Mouse (Mus musculus) heart, embryonic 15.5 days (tissue): ENCODE measurements around the gene Ripor3. TPM values are rescaled to one million over a fixed set of nuclear protein-coding genes. Genes with fewer than 3 reads are reported as not detected.
A peak's percentile ranks its signal among the peaks of the same experiment; 100 is the strongest.

ENCODE experiments used
- ATAC-seq: fragments of 200-750 bp; cut with Nextera tagmentation; replicated peaks from 2 replicates; pipeline ENCODE4 v1.8.0; 2017; ENCODE audit warnings: low read depth, moderate TSS enrichment; ENCODE audit not compliant: insufficient number of reproducible peaks, insufficient read depth, low FRiP score
- H3K27ac ChIP-seq: fragments of 300-500 bp; sonication (generic); 2 replicates; pipeline ENCODE4 v1.5.1; 2015; ENCODE audit warnings: mild to moderate bottlenecking, inconsistent platforms
- H3K27me3 ChIP-seq: fragments of 300-500 bp; sonication (generic); 2 replicates; pipeline ENCODE4 v1.6.1; 2015; ENCODE audit warnings: inconsistent platforms
- H3K36me3 ChIP-seq: fragments of 300-500 bp; sonication (generic); 2 replicates; pipeline ENCODE4 v1.6.1; 2015; ENCODE audit warnings: mild to moderate bottlenecking, inconsistent platforms
- H3K4me1 ChIP-seq: fragments of 300-500 bp; sonication (generic); replicated peaks from 2 replicates; pipeline ENCODE4 v1.6.1; 2015; ENCODE audit warnings: inconsistent platforms
- H3K4me2 ChIP-seq: fragments of 300-500 bp; sonication (generic); 2 replicates; pipeline ENCODE4 v1.6.1; 2015; ENCODE audit warnings: inconsistent platforms, mild to moderate bottlenecking, moderate library complexity
- H3K4me3 ChIP-seq: fragments of 300-500 bp; sonication (generic); 2 replicates; pipeline ENCODE4 v1.5.1; 2015; ENCODE audit warnings: mild to moderate bottlenecking, inconsistent platforms
- H3K9ac ChIP-seq: fragments of 300-500 bp; sonication (generic); 2 replicates; pipeline ENCODE4 v1.6.1; 2015; ENCODE audit warnings: mild to moderate bottlenecking, inconsistent platforms
- H3K9me3 ChIP-seq: fragments of 300-500 bp; sonication (generic); replicated peaks from 2 replicates; pipeline ENCODE4 v1.6.1; 2016; ENCODE audit warnings: inconsistent platforms
- WGBS: fragments of 180-500 bp; shearing (Covaris S2); methylation state at CpG from one replicate; pipeline ENCODE4 v1.1.7; 2015; ENCODE audit warnings: mixed read lengths; 5-methylcytosine and 5-hydroxymethylcytosine counted together
- polyA plus RNA-seq: library from polyadenylated mRNA; unstranded; fragments of >200 nt; fragmentation: Nextera tagmentation; extraction: Ambion mirVana; gene quantifications from 2 replicates; pipeline ENCODE4 v1.2.1, GENCODE M21; 2015

Gene Ripor3
- polyA plus RNA-seq, 1 experiment from 2014 or later = 0.93 TPM

DNA sequence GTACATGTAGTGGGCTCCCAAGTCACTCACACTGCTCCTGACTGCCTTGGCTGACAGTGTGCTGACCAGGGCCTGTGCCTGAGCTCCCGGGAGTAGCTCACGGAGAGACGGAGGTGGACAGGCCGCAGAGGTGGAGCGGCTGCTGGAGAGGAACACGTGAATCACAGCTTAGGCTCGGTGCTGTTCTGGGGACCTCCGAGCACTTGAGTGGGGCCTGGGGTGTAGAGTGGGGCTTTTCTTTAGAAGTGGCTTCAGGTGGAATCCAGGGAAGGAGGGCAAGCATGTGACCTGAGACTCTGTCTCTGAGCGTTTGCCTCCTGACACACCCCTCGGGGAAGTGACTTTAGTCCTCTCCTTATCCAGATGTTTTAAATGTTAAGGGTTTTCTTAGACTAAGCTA is 56.6 kb downstream of the Ripor3 start:
- Histone ChIP-seq H3K36me3 (no peaks in the 10 kb centered on the region), H3K27me3 (no peaks in the 10 kb centered on the region), H3K4me1 (peaks cover 48% of the 10 kb centered on the region), H3K9me3 (no peaks in the 10 kb centered on the region), H3K27ac (no peak overlapping the region), H3K9ac (no peak overlapping the region), H3K4me3 (no peak overlapping the region), H3K4me2 (no peak overlapping the region)
- WGBS = 68% methylated on average over 10 of the region's 10 CpGs
- no peak for ATAC-seq

DNA sequence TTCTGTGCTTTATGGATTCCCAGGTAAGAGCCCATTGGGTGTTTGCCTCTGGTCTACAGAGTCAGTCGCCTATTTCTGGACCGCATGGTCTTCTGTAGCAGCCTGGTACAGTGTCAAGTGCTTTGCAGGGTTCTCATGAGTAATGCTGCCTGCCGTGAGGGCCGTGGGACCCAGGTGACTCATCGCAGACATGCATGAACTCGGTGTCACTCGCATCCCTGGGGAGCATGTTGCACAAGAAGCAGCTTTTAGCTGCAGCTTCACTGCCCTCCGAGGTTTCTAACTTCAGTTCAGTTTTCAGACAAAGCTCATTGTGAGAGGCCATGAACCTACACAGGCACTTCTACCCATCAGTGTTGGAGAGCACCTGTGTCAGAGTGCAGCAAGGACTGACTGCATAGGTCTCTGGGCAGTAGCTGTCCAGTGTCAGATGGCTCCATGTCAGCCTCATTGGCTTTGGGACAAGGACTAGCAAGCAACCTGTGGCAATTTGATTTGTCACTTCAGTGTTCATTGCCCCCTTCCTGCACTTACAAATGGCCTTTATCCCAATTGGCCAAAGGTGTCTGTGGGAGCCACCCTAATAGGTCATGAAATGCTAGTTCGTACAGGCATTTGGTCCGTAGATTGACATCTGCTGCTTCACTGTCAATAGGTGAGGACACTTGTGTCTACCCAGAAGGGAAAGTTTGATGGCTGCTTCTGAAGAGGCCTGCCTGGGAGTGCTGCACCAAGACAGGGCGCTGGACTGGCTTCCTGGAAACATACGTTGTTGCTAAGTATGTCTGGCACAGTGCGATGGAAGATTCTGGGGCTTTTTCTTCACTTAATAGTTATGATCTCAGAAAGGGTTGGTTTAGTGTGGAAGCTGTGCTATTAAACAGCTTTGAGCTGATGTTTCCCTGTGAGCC is 58.9 kb downstream of the Ripor3 start:
- H3K27me3 ChIP-seq = no peaks in the 10 kb centered on the region
- H3K4me1 ChIP-seq = peaks cover 47% of the 10 kb centered on the region
- ATAC-seq = no peak
- 74% methylated on average over 13 of the region's 13 CpGs for WGBS
- H3K9me3 ChIP-seq = no peaks in the 10 kb centered on the region
- no peak overlapping the region for H3K4me2 ChIP-seq
- H3K27ac ChIP-seq = no peak overlapping the region
- H3K9ac ChIP-seq = no peak overlapping the region
- H3K4me3 ChIP-seq = no peak overlapping the region
- H3K36me3 ChIP-seq = no peaks in the 10 kb centered on the region

DNA sequence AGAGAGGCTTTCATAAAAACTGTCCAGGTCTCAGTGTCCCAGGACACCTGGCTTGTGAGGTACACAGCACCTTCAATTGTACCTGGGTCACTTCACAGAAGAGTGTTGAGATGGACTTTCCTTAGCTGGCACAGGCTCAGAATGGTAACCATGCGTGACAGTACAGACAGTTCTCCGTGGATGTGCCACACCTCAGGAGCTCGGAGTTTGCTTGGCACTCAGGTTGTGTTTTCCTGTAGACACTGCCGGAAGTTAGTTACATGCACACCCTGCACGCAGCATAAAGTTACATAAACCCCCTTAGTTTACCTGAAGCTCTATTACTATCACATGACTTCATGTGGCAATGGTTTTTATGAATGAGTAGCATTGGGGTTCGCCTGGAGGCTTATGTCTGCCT is 59.7 kb downstream of the Ripor3 start:
- Histone ChIP-seq H3K4me2 (no peak overlapping the region), H3K36me3 (no peaks in the 10 kb centered on the region), H3K4me1 (peaks cover 47% of the 10 kb centered on the region), H3K9ac (no peak overlapping the region), H3K4me3 (no peak overlapping the region), H3K9me3 (no peaks in the 10 kb centered on the region), H3K27ac (no peak overlapping the region), H3K27me3 (no peaks in the 10 kb centered on the region)
- no peak for ATAC-seq
- WGBS = 87% methylated on average over 6 of the region's 6 CpGs

GRCm38 (mm10) chr2:167949808-167950207 is 60.6 kb downstream of the Ripor3 start:
- WGBS = 63% methylated on average over 2 of the region's 2 CpGs
- no peaks in the 10 kb centered on the region for H3K9me3 ChIP-seq
- peak overlapping the region; percentile 53 for H3K27ac ChIP-seq
- H3K27me3 ChIP-seq = no peaks in the 10 kb centered on the region
- no peak overlapping the region for H3K9ac ChIP-seq
- H3K36me3 ChIP-seq = no peaks in the 10 kb centered on the region
- H3K4me1 ChIP-seq = peaks cover 52% of the 10 kb centered on the region
- no peak overlapping the region for H3K4me2 ChIP-seq
- no peak for ATAC-seq
- H3K4me3 ChIP-seq = no peak overlapping the region

DNA sequence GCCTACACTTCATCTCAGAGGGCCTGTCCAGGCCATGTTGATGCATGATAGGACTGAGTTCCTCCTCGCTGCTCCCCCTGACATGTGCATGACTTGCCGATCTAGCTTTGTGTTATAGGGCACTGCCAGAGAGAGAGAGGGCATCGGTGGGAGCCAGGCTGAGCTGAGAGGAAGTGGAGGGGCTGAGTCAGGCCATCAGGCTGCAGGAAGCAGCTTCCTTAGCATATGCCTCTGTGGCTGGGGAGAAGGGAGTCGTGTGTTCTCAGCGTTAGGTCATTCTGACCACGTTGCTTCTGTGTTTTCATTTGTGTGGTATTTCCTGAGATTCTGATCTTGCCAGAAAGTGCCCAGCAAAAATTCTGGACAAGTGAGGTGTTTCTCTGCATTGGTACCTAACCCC is 61.2 kb downstream of the Ripor3 start:
- no peak overlapping the region for H3K4me3 ChIP-seq
- ATAC-seq = peak; percentile 48; the same call in 1 of the 2 replicates
- no peak overlapping the region; the same call in 1 of the 2 replicates for H3K9ac ChIP-seq
- 43% methylated on average over 6 of the region's 6 CpGs for WGBS
- no peak overlapping the region for H3K4me2 ChIP-seq
- no peaks in the 10 kb centered on the region for H3K27me3 ChIP-seq
- peak overlapping the region; percentile 53 for H3K27ac ChIP-seq
- no peaks in the 10 kb centered on the region for H3K9me3 ChIP-seq
- H3K4me1 ChIP-seq = peaks cover 52% of the 10 kb centered on the region
- H3K36me3 ChIP-seq = no peaks in the 10 kb centered on the region

DNA sequence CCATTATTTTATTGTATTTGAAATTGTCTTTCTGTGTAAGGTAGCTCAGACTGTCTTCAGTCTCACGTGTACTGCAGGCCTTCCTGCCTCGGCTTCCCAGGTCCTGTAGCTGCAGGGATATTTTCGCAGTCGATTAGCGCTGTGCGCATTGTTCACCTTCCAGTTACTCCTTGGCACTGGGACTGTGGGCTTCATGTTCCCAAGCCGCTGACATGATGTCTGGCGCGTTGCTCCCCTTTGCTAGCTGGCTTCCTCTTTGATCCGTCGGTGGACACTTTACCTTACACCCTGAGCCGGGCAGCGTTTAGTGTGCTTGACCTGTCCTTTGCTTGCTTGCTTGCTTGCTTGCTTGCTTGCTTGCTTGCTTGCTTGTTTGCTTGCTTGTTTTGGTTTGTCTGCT is 61.9 kb downstream of the Ripor3 start:
- WGBS = 60% methylated on average over 13 of the region's 13 CpGs

GRCm38 (mm10) chr2:167948047-167948446 is 62.4 kb downstream of the Ripor3 start:
- peak overlapping the region; percentile 53 for H3K27ac ChIP-seq
- H3K9me3 ChIP-seq = no peaks in the 10 kb centered on the region
- H3K4me1 ChIP-seq = peaks cover 56% of the 10 kb centered on the region
- no peak overlapping the region for H3K4me3 ChIP-seq
- H3K9ac ChIP-seq = no peak overlapping the region
- no peak overlapping the region for H3K4me2 ChIP-seq
- no peaks in the 10 kb centered on the region for H3K36me3 ChIP-seq
- no peaks in the 10 kb centered on the region for H3K27me3 ChIP-seq
- no peak for ATAC-seq
- WGBS = 66% methylated on average over 6 of the region's 6 CpGs

More for the DNA sequence above, 61.9 kb downstream of the Ripor3 start:
- Histone ChIP-seq H3K27me3 (no peaks in the 10 kb centered on the region), H3K9ac (no peak overlapping the region), H3K4me3 (no peak overlapping the region), H3K4me2 (no peak overlapping the region), H3K27ac (peak overlapping the region; percentile 53), H3K9me3 (no peaks in the 10 kb centered on the region), H3K36me3 (no peaks in the 10 kb centered on the region), H3K4me1 (peaks cover 52% of the 10 kb centered on the region)
- ATAC-seq = no peak

- H3K4me3 ChIP-seq = no peak overlapping the region
- peaks cover 64% of the 10 kb centered on the region for H3K4me1 ChIP-seq
- H3K4me2 ChIP-seq = no peak overlapping the region
- no peak overlapping the region for H3K9ac ChIP-seq
- no peaks in the 10 kb centered on the region for H3K9me3 ChIP-seq
- ATAC-seq = no peak
- no peak overlapping the region for H3K27ac ChIP-seq
- H3K27me3 ChIP-seq = no peaks in the 10 kb centered on the region
- no peaks in the 10 kb centered on the region for H3K36me3 ChIP-seq
- 69% methylated on average over 3 of the region's 3 CpGs for WGBS
Observed at GRCm38 (mm10) chr2:167947251-167947650, 63.2 kb downstream of the Ripor3 start.

DNA sequence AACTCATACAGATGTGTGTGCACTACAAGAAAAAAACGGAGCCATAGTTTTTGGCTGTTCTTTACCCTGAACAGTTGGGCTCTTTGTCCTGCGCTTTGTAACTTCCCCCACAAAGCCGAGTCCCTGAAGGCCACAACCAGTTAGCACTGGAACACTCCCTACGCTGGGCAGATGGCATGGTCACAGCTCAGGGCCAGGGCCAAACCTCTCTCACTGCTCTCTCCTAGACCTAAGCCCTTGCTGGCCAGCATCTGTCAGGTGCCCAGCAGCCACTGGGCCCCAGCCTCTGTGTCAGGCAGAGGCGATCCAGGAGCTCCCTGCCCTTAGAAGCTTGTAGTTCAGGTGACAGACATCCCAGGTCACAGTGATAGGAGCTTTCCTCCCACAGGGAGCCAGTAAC is 65.0 kb downstream of the Ripor3 start:
- H3K9ac ChIP-seq = no peak overlapping the region
- ATAC-seq = no peak

GRCm38 (mm10) chr2:167944193-167944592 is 66.2 kb downstream of the Ripor3 start:
- peaks cover 73% of the 10 kb centered on the region for H3K4me1 ChIP-seq
- no peak overlapping the region for H3K4me2 ChIP-seq
- no peaks in the 10 kb centered on the region for H3K27me3 ChIP-seq
- no peaks in the 10 kb centered on the region for H3K36me3 ChIP-seq
- H3K4me3 ChIP-seq = no peak overlapping the region
- H3K9ac ChIP-seq = no peak overlapping the region
- no peaks in the 10 kb centered on the region for H3K9me3 ChIP-seq
- H3K27ac ChIP-seq = no peak overlapping the region
- ATAC-seq = no peak
- 88% methylated on average over 3 of the region's 3 CpGs for WGBS

More for the DNA sequence above, 65.0 kb downstream of the Ripor3 start:
- 79% methylated on average over 5 of the region's 5 CpGs for WGBS
- Histone ChIP-seq H3K4me1 (peaks cover 72% of the 10 kb centered on the region), H3K27ac (no peak overlapping the region), H3K4me3 (no peak overlapping the region), H3K4me2 (no peak overlapping the region), H3K9me3 (no peaks in the 10 kb centered on the region), H3K27me3 (no peaks in the 10 kb centered on the region), H3K36me3 (no peaks in the 10 kb centered on the region)

- Histone ChIP-seq H3K4me3 (no peak overlapping the region), H3K27me3 (no peaks in the 10 kb centered on the region), H3K27ac (peak overlapping the region; percentile 90), H3K9me3 (no peaks in the 10 kb centered on the region), H3K4me1 (peaks cover 71% of the 10 kb centered on the region), H3K4me2 (peak overlapping the region; percentile 43), H3K36me3 (no peaks in the 10 kb centered on the region), H3K9ac (no peak overlapping the region)
- WGBS = 39% methylated on average over 12 of the region's 12 CpGs
- no peak for ATAC-seq
Observed at GRCm38 (mm10) chr2:167942926-167943633, 67.3 kb downstream of the Ripor3 start.
